Mouse (Mus musculus): ENCODE measurements around the gene Hus1b. TPM values are rescaled to one million over a fixed set of nuclear protein-coding genes. Genes with fewer than 3 reads are reported as not detected.

The Hus1b gene
- total and polyA plus RNA-seq, 3 experiments: 0.08 to 0.19 TPM; not detected in 1

DNA sequence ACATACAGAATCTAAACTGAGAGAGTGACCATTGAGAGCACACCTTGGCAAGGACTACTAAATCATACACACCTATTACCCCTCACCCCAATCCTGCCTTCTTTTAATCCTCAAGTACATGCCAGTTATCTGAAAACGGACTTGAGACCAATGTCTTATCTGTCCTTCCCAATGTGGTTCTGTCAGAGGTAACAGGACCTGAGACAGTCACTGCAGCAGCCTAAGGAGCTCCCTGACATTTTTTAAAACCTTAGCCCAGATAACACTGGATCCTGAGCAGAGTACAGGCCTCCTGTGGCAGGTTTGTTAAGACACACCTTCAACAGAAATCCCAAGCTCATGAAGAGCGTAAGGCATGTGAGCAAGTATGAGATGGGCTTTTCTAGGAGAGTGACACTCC, 18.4 kb downstream of the Hus1b start:
- TF ChIP-seq RAD21 (IDR thresholded peaks at IDR 0.05; ENCODE audit: low read depth, low read length) (no peak), POLR2A (IDR thresholded peaks at IDR 0.05; ENCODE audit: control insufficient read depth in 1 of 2, insufficient read depth in 1 of 2, low read depth in 1 of 2, low read length in 2 of 2, poor library complexity in 1 of 2) (no peak), POLR2AphosphoS2 (IDR thresholded peaks at IDR 0.05; ENCODE audit: low read length) (no peak), EP300 (IDR thresholded peaks at IDR 0.05; ENCODE audit: low read depth in 1 of 2, low read length in 2 of 2) (peak in 1 of 2 experiments; percentile 52; a peak in 1 of 4 replicates), ZMIZ1 (IDR thresholded peaks at IDR 0.05; ENCODE audit: low read depth, low read length) (no peak), TBP (IDR thresholded peaks at IDR 0.05; ENCODE audit: low read depth, low read length) (no peak), CHD2 (IDR thresholded peaks at IDR 0.05; ENCODE audit: low read length) (no peak), SMC3 (IDR thresholded peaks at IDR 0.05; ENCODE audit: low read depth, low read length) (no peak), ZKSCAN1 (IDR thresholded peaks at IDR 0.05; ENCODE audit: low read depth, low read length) (no peak), NELFE (IDR thresholded peaks at IDR 0.05; ENCODE audit: low read depth, low read length) (no peak), TCF12 (IDR thresholded peaks at IDR 0.05; ENCODE audit: low read depth, low read length) (0 out of 2 replicates have a peak, but pooled peaks have one; percentile 11), SIN3A (IDR thresholded peaks at IDR 0.05; ENCODE audit: low read length) (no peak)
- peaks cover 9 to 14% of the 10 kb centered on the region in 2 experiments for H3K36me3 ChIP-seq (ENCODE audit: control insufficient read depth in 1 of 2, insufficient read depth in 2 of 2, low read length in 2 of 2)
- H3K27me3 ChIP-seq (ENCODE audit: control insufficient read depth in 1 of 2, insufficient read depth in 2 of 2, low read length in 2 of 2): no peaks in the 10 kb centered on the region
- no peaks in the 10 kb centered on the region for H3K9me3 ChIP-seq (replicated peaks; ENCODE audit: insufficient read depth, low read length)
- no peak overlapping the region for H3K9ac ChIP-seq (ENCODE audit: control insufficient read depth, low read depth, low read length, poor library complexity, severe bottlenecking)
- no peaks in the 10 kb centered on the region for H3K79me2 ChIP-seq (ENCODE audit: control insufficient read depth, insufficient read depth, low read length, poor library complexity)
- no peak overlapping the region for H3K4me3 ChIP-seq (ENCODE audit: control insufficient read depth in 1 of 2, insufficient read depth in 1 of 2, low read depth in 2 of 2, low read length in 2 of 2)
- DNase-seq (ENCODE audit: low read depth, low spot score): peak; percentile 10
- no peaks in the 10 kb centered on the region; a peak in 1 of 4 replicates for H3K4me1 ChIP-seq (ENCODE audit: control insufficient read depth in 1 of 2, insufficient read depth in 2 of 2, low read length in 2 of 2)
- no peak overlapping the region for H3K27ac ChIP-seq (ENCODE audit: control insufficient read depth, low read depth, low read length)

DNA sequence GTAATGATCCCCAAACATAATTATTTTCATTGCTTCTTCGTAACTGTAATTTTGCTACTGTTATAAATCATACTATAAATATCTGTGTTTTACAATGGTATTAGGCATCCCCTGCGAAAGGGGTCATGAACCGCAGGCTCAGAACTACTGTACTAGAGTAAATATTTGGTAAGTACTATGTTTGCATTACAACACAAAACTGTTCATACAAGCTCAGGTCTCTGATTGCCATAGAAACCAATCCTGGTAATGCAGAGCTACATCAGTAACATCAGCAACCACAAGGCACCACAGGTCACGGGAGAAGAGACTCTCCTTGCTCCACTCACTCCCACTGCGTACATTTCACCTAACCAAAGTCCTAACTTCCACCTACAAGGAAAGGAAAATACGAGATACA, 23.3 kb downstream of the Hus1b start:
- no peak for DNase-seq (ENCODE audit: low read depth, low spot score)
- Histone ChIP-seq H3K36me3 (ENCODE audit: control insufficient read depth in 1 of 2, insufficient read depth in 2 of 2, low read length in 2 of 2) (peaks cover under 1 to 12% of the 10 kb centered on the region in 2 experiments; a peak in 3 of 4 replicates), H3K9me3 (replicated peaks; ENCODE audit: insufficient read depth, low read length) (no peaks in the 10 kb centered on the region), H3K4me1 (ENCODE audit: control insufficient read depth in 1 of 2, insufficient read depth in 2 of 2, low read length in 2 of 2) (no peaks in the 10 kb centered on the region), H3K79me2 (ENCODE audit: control insufficient read depth, insufficient read depth, low read length, poor library complexity) (no peaks in the 10 kb centered on the region), H3K4me3 (ENCODE audit: control insufficient read depth in 1 of 2, insufficient read depth in 1 of 2, low read depth in 2 of 2, low read length in 2 of 2) (no peak overlapping the region), H3K27me3 (ENCODE audit: control insufficient read depth in 1 of 2, insufficient read depth in 2 of 2, low read length in 2 of 2) (no peaks in the 10 kb centered on the region), H3K9ac (ENCODE audit: control insufficient read depth, low read depth, low read length, poor library complexity, severe bottlenecking) (no peak overlapping the region), H3K27ac (ENCODE audit: control insufficient read depth, low read depth, low read length) (no peak overlapping the region)
- TF ChIP-seq SMC3 (IDR thresholded peaks at IDR 0.05; ENCODE audit: low read depth, low read length) (no peak), ZC3H11A (IDR thresholded peaks at IDR 0.05; ENCODE audit: low read depth, low read length) (no peak), USF2 (IDR thresholded peaks at IDR 0.05; ENCODE audit: borderline replicate concordance in 1 of 2, insufficient read depth in 1 of 2, low read depth in 1 of 2, low read length in 2 of 2) (no peak), MYC (IDR thresholded peaks at IDR 0.05; ENCODE audit: low read depth, low read length) (no peak), POLR2AphosphoS5 (IDR thresholded peaks at IDR 0.05; ENCODE audit: borderline replicate concordance, low read depth, low read length) (no peak), MEF2A (IDR thresholded peaks at IDR 0.05; ENCODE audit: extremely low read depth, insufficient replicate concordance, low read depth, low read length, poor library complexity, severe bottlenecking) (no peak), SIN3A (IDR thresholded peaks at IDR 0.05; ENCODE audit: low read length) (no peak), MAX (IDR thresholded peaks at IDR 0.05; ENCODE audit: low read length) (no peak), TBP (IDR thresholded peaks at IDR 0.05; ENCODE audit: low read depth, low read length) (no peak)

Measured in MEL (cell line).